ENCODE assay signal across 16 mouse cellular contexts in genomic region chr1:59429289-59429688, GRCm38 (mm10).
"Had no signal": no experiment of that assay in that cellular context is flagged by ENCODE, and none has a peak within 500 bp of the region (broad histone marks: within the 10 kb centered on the region; RNA-seq: fewer than 3 reads in every experiment).

No protein-coding gene starts in this region.

- H3K4me3 ChIP-seq: neural tube, embryonic 13.5 days; neural tube, embryonic 15.5 days; stomach, embryonic 15.5 days had no signal

- DNase-seq: retina, postnatal 1 day; right cerebral cortex, adult 18-20 months; right cerebral cortex, postnatal 14 days; right cerebral cortex, postnatal 25 days; right cerebral cortex, postnatal 4 days; spleen, adult 18-20 months; thymus, adult 18-20 months; thymus, adult 2 months; thymus, postnatal 14 days; thymus, postnatal 25 days; thymus, postnatal 36 days; thymus, postnatal 4 days had no signal

- H3K36me3 ChIP-seq: neural tube, embryonic 13.5 days; neural tube, embryonic 15.5 days; stomach, embryonic 15.5 days had no signal

- H3K27me3 ChIP-seq: neural tube, embryonic 13.5 days; neural tube, embryonic 15.5 days; stomach, embryonic 15.5 days had no signal

- H3K9ac ChIP-seq: neural tube, embryonic 13.5 days; neural tube, embryonic 15.5 days; stomach, embryonic 15.5 days had no signal

- H3K4me1 ChIP-seq: neural tube, embryonic 13.5 days; neural tube, embryonic 15.5 days had no signal

- H3K27ac ChIP-seq: neural tube, embryonic 13.5 days; neural tube, embryonic 15.5 days; stomach, embryonic 15.5 days; stomach, postnatal 0 days had no signal

- H3K4me2 ChIP-seq: neural tube, embryonic 13.5 days; neural tube, embryonic 15.5 days; stomach, embryonic 15.5 days had no signal

- H3K9me3 ChIP-seq: neural tube, embryonic 13.5 days; neural tube, embryonic 15.5 days; stomach, embryonic 15.5 days had no signal
